Mouse (Mus musculus) heart, postnatal 36 days (tissue): ENCODE results near the gene Th. TPM values are rescaled to one million over a fixed set of nuclear protein-coding genes. Genes with fewer than 3 reads are reported as not detected.

ENCODE experiments used
- DNase-seq, 2 experiments: peaks; one replicate each; pipeline ENCODE4 v3.0.0; 2021 to 2022
- intact Hi-C: fragments of 180-260 bp; cut with DNase I; formaldehyde crosslinking; loops from one replicate; pipeline ENCODE4 v1.15.1; 2025
- total RNA-seq, 2 experiments: library from RNA; stranded (reverse); gene quantifications; 2 replicates each; pipeline ENCODE4 v1.2.3; 2021

Gene Th
- total RNA-seq: not detected

DNA sequence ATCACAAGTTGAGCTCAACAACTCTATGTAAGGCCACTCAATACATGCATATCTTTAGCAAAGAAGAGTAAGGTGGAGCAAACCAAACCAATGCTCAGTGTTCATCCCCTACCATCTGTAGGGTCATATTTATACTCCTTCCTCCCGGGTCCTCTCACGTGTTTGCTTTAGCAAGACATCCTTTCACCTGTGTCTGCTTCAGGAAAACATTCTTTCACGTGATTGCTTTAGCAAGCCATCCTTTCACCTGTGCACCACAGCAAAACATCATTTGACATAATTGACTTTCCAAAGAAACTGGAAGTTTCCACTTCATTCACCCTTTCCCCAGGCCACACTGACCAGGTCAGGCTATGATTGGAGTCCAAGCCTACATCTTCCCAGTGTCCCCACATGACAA is at the start of gene Th:
Gene Th, minus strand, starts transcription at position 101 of the 400 bp plus-strand sequence.
- DNase-seq: no peak
- intact Hi-C loops: no loop called here

DNA sequence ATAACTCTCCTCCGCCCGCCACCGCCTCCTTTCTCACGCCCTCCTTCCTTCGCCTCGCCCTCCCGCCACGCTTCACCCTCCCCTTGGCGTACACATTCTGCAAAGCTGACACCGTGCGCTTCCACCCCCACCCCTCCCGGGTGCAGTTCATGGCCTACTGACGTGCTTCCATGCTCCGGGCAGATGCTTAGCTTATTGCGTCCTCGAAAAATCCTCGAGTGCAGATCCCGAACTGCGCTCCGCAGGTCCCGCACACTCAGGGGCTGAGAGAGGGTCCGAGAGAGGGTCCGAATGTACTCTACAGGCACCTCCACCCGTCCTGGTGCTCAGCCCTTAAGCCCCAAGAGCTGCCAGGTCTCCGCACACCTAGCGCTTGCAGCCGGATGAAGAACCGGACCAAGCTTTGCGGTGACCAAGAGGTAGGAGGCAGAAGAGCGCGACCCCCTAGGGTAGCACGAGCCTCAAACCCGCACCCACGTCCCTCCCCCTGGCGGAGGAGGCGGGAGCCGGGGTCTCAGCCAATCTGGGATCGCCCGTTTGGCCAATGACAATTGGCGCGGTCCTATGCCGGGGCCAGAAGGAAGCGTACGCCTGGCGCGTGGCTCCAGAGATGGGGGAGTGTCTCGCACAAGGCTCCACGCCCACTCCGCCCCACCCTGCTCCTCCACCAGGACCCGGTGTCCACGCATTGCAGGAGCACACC is 38.0 kb upstream of the Th start, which contains the start of gene Ascl2:
Gene Ascl2, minus strand, starts transcription at position 456 of the 703 bp plus-strand sequence.
- DNase-seq: peak; percentile 4
- intact Hi-C loops: no loop called here

- intact Hi-C loops: no loop called here
- peak; percentile 34 to 36 for DNase-seq
These were observed 37.2 kb upstream of the Th start for GRCm38 (mm10) chr7:142967884-142968808.

- peak; percentile 4 to 14 for DNase-seq
These were observed 36.5 kb upstream of the Th start for GRCm38 (mm10) chr7:142967414-142967883.

GRCm38 (mm10) chr7:142959752-142960151 is 28.8 kb upstream of the Th start:
- no peak for DNase-seq
- intact Hi-C loops: no loop called here

More at GRCm38 (mm10) chr7:142967414-142967883, 36.5 kb upstream of the Th start:
- intact Hi-C loops: no loop called here

- intact Hi-C loops: no loop called here
- DNase-seq: no peak
These were observed 27.9 kb upstream of the Th start for GRCm38 (mm10) chr7:142958817-142959216.

DNA sequence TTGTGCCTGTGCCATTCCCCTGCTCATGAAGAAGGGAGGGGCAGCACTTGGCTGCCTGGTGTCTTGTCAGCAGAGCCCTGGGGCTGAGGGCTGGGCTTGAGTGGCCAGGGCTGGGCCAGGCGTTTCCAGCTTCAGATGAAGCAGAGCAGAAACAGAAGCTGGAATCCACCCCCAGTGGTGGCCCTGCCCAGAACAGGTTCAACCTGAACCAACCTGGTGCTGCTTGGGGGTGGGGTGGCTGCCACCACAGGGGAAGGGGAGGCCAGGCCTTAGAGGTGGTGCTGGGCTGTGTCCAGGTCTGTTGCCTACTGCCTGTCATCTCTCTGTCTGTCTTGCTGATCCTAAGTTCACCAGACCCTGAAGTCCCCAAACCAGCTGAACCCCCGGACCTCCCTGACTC is 25.1 kb upstream of the Th start:
- intact Hi-C loops: no loop called here
- DNase-seq: no peak

- intact Hi-C loops: no loop called here
- no peak for DNase-seq
These were observed 18.6 kb upstream of the Th start for GRCm38 (mm10) chr7:142949568-142949967.

DNA sequence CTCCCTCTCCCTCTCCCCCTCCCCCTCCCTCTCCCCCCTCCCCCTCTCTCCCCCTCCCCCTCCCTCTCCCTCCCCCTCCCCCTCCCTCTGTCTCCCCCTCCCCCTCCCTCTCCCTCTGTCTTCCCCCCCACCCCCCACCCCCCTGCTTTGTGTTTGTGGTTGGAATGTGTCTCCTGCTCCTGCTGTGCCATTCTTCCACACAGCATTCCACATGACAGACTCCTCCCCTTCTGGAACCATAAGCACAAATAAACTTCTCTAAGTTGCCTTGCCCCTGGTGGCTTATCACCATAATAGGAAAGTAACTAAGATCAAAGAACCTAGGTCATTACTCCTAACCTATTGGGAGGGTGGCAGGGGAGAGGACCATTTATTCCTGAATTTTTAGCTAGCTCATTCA is 6.7 kb upstream of the Th start:
- no peak for DNase-seq
- intact Hi-C loops: no loop called here

DNA sequence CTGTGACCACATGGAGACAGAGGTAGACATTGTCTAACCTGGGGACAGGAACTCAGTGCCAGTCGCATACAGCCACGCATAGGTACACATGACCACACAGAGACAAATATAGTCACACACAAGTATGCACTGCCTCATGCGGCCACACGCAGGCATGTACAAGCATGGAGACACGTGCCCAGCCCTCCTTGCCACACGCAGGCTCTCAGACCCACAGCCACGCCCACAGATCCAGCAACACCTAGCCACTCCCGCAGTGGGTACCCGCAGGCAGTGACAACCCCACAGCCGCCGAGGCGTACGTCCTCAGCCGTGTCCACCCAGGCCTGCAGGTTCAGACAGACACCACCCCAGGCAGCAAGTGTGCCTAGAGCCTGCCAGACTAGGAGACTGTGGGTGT is 4.8 kb upstream of the Th start:
- no peak for DNase-seq
- intact Hi-C loops: no loop called here

- DNase-seq: no peak
- intact Hi-C loops: no loop called here
These were observed 1.5 kb upstream of the Th start for GRCm38 (mm10) chr7:142932469-142932868.

DNA sequence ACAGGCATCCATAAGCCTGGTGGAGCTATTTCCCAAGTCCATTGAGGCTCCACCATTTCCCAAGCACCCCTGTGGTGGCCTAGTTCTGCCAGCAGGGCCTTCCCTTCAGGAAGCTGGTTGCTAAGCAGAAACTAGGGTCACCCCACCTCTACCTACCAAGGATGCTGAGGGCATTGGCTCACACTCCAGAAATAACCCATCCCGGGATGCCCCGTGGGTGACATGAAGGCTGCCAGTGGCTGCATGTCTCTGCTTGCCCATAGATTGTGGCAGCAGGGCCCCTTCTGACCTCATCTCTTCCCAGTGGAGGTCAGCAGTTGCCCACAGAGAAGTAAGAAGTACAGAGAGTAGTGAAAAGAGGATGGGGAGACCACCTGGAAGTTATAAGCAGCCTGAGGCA is 1.4 kb downstream of the Th start:
- no peak for DNase-seq
- intact Hi-C loops: no loop called here

- DNase-seq: no peak
- intact Hi-C loops: no loop called here
These were observed 3.6 kb downstream of the Th start for GRCm38 (mm10) chr7:142927293-142927692.

DNA sequence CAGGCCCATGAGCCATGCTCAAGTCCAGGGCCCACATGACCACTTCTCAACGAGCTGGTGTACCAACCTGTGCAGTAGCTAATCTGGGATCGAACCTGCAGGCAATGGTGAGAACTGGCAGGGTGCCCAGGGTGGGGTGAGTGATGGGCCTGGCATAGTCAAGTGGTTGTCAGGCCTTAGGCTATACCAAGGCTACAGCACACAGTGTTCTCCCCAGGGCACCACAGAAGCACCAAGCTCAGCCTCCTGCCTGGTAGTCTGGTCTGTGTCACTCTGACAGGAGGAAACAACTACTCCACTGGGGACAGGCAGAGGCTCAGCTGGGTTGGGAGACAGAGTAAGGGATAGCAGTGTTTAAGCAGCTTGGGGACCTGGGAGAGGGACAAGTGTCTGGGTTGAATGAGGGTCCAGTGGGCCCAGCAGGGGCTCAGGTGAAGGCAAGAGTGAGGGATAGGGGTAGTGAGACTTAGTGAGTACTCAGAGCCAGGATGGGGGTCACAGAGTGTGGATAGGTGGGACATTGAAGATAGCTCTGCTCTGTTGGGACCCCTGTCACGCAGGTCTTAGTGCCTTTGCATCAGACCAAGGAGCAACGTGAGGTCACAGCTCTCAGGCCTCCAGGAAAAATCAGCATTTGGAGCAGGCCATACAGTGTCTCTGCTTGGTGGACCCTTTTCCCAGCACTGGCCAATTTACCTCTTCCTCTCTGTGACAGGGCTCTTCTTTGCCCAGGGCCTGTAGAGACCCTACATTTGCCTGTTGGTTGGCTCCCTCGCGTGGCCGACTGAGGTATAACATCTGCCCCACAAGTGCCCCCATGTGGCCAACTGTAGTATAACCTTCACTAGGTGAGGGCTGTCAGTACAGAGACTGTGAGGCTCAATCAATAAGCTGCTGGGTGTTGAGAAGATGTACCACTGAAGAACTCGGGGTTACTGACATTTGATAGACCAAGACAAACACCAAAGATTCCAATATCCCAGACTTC is 12.0 kb downstream of the Th start:
- intact Hi-C loops: loop anchor here (1.0 to 2.0 kb wide), 2 partner anchors 25 to 168 kb away; no protein-coding TSS in a partner anchor
- DNase-seq: peak; percentile 85 to 87

- intact Hi-C loops: loop anchor here (2.0 kb wide), 1 partner anchor 169 kb away; no protein-coding TSS in a partner anchor
- no peak for DNase-seq
These were observed 13.3 kb downstream of the Th start for GRCm38 (mm10) chr7:142917659-142918058.

DNA sequence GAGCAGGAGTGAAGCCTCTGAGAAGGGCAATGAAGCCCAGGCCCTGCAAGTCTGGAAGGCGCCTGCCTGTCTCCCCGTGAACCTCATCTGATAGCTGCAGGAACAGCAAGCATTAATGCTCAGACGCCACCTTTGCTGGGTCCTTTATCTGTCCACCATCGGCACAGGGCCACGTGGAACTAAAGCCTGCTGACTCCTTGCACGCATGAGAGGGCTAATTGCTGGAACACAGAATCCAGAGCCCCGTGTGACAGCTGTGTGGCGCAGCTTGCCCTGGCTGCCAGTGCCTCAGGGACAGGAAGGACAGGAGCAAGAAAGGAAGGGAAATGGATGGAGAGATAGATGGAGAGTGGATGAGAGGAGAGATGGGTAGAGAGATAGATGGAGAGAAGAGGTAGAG is 14.8 kb downstream of the Th start:
- DNase-seq: no peak
- intact Hi-C loops: no loop called here

DNA sequence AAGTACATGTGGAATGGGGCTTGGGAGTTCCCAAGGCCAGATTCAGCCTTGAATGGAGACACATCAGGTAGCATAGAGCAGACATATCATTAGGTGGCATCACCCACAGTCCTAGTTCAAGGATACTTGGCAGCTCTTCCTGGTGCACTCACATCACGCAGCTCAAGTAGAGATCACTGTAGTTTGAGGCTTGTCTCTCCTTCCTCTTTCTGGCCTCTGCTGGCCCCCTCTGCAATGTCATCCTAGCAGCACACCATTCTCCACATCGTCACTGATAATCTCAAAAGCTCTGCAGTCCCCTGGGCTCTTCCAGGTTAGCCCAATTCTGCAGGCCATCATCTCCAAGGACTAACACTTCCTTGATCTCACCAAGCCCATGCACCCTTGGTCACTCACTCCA is 19.2 kb downstream of the Th start:
- intact Hi-C loops: no loop called here
- DNase-seq: no peak

DNA sequence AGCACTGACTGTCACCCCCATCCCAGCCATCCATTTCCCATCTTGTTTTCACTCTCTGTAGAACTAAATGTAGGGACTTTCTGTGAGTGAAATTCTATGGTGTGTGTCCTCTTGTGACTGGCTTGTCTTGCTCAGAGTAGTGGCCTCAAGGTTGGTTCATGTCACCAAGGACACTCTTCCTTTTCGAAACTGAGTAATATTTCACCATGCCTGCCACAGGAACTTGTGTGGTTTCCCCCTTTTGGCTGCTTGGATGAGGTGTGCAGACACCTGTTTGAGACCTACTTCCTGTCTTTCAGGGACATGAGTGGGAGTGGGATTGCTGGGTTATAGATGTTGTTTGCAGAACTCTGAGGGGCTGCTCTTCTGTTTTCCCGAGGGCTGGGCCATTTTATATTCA is 20.8 kb downstream of the Th start:
- no peak for DNase-seq
- intact Hi-C loops: no loop called here

DNA sequence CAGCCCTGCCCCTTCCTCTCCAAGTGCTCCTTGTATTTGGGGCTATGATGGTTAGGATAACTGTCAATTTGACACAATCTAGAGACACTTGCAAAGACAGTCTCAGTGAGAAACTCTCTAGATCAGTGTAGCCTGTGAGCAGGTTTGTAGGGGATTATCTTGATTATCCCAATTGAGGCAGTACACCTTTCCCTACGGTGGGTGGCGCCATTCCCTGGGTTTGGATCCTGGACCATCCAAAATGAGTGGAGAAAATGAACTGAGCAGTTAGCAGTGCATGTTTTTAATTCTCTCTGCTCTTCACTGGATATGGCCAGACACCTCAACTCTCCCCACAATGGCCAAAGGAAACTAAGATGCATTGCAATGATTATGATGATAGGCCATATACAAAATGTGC is 21.3 kb downstream of the Th start:
- no peak for DNase-seq
- intact Hi-C loops: no loop called here

DNA sequence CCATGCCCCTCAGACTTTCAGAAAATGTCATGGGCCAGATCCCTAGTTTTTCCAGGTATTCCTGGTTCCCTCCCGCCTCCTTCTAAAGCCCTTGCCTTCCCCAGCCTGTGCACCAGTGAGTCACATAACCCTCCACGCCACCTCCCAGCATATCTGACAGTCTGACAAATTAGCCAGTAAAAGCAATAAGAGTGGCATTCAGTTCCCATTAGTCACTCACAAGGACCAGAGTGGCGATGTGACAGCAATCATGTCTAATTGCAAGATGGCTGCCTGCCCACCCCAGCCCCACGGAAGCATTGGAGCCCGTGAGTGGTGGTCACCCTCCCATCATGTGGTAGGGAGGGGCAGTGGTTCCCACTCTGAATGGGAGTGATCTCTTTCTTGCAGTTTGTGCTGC is 25.3 kb downstream of the Th start:
- DNase-seq: no peak
- intact Hi-C loops: no loop called here
